Mouse (Mus musculus) frontal cortex, adult (tissue): Measurements from ENCODE around the gene Grm7.

Experiments used
- ATAC-seq: cut with Nextera tagmentation; 2 replicates; pipeline ENCODE4 v1.9.2; 2017; ENCODE audit warnings: mild to moderate bottlenecking, moderate library complexity, mixed read lengths; ENCODE audit not compliant: low TSS enrichment

Gene Grm7

DNA sequence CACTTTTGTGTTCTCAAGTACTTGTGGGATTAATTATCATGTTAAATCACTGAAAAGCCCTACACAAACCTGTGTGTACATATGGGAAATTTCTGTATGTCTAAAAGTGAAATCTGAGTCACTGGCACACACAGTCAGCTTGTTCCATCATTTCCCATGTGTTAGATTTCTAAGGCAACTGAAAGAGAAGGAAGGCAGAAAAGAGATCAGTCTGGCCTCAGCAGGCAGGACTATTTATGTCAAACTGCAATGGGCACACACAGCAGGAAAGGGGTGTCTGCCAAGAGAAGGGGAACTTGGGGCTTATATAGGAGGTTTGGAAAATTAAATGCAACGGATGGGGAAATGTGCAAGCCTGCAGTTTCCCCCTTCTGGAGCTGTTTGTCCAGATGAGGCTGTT lies 913.2 kb downstream of the Grm7 start:
- ATAC-seq = peak; percentile 78; the same call in 1 of the 2 replicates

DNA sequence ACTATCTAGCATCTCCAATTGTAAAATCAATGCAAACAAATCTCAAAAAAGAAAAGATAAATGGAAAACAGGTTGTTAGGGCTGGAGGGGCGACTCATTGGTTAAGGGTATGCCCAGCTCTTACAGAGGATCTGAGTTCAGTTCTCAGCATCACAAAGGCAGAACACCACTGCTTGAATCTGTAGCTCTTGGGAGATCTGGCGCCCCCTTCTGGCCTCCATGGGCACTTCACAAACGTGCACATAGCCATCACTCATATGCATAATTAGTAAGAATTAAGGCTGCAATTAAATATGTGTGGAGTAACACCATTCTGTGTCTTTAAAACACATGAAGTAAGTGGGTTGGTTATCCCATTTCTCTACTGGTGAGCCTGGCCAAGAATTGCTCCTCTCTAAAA lies 914.1 kb downstream of the Grm7 start:
- ATAC-seq = no peak

DNA sequence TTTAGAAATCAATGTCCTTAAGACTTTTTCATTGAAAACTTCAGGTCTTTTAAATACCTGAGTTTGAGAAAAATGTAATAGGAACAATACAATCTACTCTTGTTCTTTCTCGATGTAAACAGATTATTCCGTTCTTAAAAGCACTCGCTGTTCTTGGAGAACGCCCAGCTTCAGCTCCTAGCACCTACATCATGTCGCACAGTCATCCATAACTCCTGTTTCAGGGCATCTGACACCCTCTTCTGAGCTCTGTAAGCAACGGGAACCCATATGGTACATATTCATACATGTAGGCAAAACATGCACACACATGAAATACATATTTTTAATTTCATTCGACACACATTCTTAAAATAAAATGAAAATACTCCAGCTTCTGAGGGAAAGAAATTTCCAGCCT lies 916.0 kb downstream of the Grm7 start:
- ATAC-seq = peak; percentile 51

DNA sequence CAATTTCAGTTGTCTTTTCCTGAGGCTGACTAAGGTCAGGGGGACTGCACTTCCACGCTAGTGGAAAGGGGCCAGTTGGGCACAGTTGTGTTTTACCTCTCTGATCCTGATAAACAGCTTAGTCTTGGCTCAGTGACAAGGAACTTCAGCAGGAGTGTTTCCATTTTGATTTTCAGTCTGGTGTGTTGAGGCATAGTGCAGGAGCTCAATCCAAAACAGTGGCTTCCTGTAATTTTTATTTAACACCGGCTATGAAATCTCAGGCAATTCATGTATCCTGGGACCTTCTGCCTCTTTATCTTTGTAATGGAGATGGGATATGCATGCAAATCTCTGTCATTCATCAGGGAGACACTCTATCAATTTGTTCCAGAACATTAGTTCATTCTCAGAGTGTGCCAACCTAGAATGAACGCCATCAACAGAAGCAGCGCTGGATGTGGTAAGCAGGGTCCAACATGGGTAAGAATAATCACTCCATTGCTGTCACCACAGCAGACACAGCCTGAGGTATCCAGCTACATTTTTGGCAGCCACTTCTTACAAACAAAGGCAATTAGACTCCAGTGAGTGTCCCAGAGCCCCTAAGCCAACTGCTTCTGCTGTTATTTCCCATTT lies 926.2 kb downstream of the Grm7 start:
- no peak for ATAC-seq

DNA sequence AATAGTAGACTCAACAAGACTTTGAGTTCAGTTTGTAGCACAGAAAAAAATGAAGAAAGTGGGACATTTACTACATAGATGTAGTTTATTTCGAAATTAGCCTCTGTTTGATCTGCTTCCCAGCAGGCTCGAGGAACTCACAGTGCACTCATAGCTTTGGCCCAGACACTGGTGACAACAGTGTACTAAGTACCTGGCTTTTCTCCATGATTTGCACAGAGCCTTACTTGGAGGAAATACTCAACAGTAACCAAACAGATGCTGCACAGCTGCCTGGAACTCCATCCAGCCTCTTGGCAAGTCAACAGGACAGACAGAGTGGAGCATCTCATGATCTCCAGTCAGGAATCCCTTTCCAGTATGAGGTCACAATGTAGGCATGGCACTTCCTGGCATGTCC lies 939.5 kb downstream of the Grm7 start:
- no peak for ATAC-seq

DNA sequence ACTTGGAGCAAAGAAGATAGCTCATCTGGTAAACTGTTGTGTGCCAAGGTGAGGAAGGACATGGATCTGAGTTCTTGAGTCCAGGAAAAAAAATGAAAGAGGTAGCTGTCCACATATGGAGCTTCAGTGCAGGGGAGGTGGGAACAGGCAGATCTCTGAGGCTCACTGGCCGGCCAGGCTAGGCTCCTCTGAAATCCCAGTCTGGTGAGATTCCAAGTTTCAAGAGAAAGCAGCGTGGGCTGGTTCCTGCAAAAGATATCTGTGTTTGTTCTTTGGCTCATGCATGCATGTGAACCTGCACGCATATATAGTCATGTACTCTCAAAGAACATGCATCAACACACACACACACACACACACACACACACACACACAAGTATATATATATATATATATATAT lies 942.2 kb downstream of the Grm7 start:
- ATAC-seq = peak; percentile 78

DNA sequence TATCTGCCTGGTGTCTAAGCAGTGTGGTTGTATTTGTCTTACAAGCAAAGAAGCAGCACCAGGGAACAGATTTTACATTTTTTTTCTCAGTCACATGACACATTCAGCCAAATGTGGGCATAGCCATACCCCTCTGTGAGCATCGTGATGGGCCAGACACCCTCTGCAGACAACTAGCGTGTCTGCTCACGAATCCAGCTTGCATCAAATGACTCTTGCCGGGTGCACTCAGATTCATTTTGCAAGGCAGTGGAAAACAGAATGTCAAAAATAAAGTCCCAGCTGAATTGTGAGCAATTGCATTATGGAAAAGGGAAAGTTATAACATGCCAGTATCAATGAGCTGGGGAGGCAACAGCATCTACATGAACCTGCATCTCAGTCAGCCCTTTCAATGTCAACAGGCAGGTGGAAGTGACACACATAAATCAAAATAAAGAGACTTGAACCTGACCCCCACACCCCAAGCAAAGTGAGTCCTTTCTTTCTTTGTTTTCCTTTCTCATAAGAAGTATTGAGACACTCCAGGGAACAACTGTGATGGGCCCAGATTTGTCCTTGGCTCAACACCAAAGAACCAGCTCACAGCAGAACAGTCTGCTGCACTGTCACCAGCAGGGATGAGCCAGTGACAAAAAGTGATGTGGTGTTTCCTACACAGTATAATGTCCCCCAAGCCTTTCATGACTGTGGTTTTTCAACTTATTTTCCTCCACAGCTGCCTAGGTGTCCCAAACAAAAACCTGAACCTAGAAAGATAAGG lies 956.7 kb downstream of the Grm7 start:
- peak; percentile 92 for ATAC-seq

DNA sequence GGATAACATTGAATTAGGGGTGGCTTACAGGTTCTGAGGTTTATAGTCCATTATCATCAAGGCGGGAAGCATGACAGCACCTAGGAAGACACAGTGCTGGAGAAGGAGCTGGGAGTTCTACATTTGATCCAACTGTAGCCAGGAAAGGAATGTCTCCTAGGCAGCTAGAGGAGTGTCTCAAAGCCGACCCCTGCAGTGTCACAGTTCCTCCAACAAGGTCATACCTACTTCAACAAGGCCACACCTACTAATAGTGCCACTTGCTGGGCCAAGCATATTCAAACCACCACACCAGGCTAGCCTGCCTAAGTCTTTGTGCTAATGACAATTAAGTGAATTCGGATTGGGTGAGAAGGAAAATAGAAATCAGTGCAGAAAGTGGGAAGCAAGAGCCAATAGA lies 965.0 kb downstream of the Grm7 start:
- peak; percentile 13; the same call in 1 of the 2 replicates for ATAC-seq

DNA sequence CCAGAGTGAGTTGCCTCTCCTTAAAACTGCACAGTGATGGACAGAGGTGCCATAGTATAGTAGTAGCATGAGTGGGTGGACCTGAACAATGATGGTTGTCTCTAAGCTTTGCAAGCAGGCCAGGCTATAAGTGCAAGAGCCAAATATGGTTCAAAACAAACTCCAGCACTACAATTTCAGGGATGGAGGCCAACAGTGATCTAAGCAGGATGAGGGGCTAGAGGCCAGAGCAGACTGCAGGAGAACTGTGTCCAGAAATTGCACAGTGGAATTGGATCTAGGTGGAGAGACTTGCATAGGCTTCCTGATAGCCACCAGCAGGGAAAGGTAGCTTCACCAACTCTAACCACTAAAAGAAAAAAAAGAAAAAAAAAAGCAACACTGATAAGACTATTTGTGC lies 968.5 kb downstream of the Grm7 start:
- ATAC-seq = no peak
